Mouse (Mus musculus): Measurements from ENCODE around the gene Ociad2.

DNA sequence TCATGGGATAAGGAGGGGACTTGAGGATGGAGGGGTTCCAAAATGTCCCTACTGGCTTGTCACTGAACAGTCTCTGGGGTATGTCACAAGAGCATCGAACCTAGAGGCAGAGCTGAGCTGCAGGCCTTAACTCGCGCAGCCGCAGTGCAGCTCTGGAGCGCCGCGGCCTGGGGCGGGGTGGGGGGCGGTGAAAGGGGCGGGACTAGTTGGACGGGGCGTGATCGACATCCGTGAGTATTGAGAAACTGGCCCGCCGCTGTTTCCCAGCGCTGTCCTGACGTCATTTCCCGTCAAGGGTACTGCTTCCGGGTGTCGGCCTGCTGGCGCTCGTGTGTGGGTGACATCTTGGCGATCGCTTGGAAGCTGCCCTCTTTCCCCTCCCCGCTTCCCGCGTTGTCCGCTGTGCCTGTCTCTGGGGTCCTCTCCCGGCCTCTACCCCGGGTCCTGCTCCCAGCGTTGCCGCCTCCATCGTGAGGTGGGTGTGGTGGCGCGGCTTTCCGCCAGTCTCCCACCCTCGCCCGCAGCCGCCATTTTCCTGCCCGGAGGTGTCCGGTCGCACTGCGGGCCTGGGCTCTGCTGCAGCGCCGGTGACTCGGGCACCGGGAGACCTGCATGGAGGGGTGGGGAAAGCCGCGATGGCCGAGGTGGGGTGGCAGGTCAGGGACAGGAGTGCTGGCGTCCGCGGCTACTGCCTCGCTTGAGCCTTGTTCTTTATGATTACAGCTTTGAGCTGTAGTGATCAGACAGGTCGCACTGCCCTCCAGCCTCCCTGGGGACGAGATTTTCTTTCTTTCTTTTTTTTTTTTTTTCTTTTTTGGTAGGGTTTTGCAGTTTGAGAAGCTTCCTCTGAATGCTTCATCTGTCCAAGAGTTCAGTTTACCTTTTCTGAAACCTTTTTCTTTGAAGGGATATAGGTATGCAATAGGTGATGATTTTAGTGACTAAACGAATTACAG, 48.0 kb downstream of the Ociad2 start, which contains the start of gene Ociad1:
- peak; percentile 24; the same call in 1 of the 2 replicates for TF ChIP-seq CTCF (IDR thresholded peaks at IDR 0.05; ENCODE audit: low read depth)
- no peak; the same call in 1 of the 2 replicates for TF ChIP-seq EP300 (IDR thresholded peaks at IDR 0.05; ENCODE audit: low read depth)
